Mouse (Mus musculus) megakaryocyte-erythroid progenitor cell, adult 5 weeks (primary cell): ENCODE results near the gene Slfn14. TPM values are rescaled to one million over a fixed set of nuclear protein-coding genes. Genes with fewer than 3 reads are reported as not detected.

Experiments
- polyA plus RNA-seq: library from polyadenylated mRNA; stranded (reverse); fragments of >175 nt; gene quantifications from 2 replicates; pipeline ENCODE4 v1.2.3, GENCODE M21; 2012

Gene Slfn14
- 0.04 TPM in 1 of 2 replicates, not detected in the other for polyA plus RNA-seq

DNA sequence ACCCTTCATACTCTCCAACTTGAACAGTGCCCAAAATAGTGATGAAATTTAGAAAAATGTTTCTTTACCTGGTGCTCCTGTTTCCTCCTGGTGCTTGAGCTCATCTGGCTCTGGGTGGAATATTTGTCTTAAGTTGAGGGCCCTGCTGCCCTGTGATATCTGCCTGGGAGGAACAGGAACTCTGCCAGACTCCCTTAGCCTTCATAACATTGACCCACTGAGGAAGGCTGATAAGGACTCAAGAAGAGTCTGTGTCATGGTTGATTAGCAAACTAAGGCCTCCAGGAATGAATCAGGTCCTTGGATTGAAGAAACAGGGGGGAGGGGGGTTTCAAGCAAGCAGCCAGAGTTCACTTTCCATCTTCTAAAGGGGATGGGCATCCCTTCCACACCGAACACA lies at the start of gene Slfn14:
Gene Slfn14, minus strand, starts transcription at position 161 of the 400 bp plus-strand sequence.

DNA sequence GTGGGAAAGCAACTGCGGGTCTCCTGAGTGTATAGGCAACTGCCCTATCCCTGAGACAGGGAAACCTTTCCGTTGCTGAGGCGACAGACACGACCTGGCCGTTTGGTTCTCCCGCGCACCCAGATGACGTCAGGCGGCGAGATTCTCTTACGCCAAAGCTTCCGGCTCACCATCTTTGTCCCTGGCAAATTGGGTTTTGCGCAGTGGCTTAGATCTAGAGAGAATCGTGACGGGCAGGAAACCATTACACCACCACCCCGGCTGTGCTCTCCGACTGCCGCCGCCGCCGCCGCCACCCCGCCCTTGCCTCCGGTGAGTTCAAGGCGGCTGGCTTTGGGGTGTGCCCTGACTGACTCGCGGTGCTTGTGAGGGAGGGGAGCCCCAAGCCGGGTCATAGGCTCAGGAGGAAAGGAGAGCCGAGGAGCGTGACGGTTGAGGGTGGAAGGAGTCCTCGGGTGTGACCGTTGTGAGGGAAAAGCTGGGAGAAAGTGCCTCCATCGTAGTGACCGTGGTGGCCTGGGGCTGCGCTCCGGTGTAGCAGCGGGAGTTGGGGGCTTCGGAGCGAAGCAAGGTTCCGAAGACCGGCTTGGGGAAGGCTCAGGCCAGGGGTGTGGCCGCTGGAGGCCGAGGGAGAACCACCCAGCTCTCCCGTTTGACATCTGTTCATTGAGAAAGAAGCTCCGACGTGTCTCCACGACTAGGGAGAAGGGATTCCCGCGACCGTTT lies 16.2 kb upstream of the Slfn14 start, which contains the start of gene Pex12:
Gene Pex12, minus strand, starts transcription at position 61 of the 726 bp plus-strand sequence.

DNA sequence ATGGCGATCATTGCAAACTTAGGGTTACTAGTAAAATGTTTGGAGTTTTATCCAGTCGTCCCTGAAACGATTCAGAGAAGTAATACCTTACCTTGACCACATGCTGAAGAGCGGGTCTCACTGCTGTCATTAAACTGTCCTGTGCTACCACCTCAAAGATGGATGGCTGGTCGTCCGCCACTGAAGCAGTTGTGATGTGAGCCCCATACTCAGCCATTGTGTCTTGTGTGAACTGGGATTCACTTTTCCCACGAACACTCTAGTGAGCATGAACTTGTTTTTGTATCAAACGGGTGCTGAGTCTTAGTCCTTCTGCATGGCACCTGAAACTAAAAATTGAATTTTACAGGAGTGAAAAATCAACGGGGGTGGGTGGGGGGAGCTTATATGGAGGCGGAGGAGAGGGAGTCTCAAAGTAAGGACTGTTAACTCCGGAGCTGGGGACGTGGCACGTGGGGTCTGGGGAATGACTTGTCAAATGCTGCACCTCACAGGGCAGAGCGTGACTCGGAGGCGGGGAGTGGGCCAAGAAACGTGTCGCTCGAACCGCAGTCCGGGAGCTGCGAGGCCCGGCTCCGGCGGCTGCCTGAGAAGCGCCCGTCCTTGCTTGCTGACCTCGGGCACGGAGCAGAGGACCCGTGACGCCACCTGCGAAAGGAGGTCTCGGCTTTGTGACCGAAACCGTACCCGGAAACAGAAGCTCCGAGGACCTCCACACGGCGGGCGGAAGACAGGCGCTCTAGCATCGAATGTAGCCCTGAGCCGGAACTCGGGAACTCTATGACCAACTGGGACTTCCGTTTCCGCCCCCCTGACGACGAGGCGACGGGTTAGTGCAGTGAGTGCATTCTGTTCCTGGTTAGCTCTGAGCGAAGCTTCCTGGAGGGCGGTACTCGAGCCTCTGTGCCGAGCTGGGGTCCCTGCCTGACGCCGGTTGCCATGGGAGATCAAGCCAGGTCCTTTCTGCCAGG lies 12.0 kb upstream of the Slfn14 start, which contains the start of gene Ap2b1:
Gene Ap2b1, plus strand, starts transcription at position 800 of the 971 bp plus-strand sequence.

Other genes with a start within 250 kb of the Slfn14 start
- gene Slfn2, start 221.6 kb downstream of the Slfn14 start, polyA plus RNA-seq, result 2.8 and 5.3 TPM in 2 replicates
- gene Slfn1, start 169.9 kb downstream of the Slfn14 start, polyA plus RNA-seq, result 0.15 and 0.57 TPM in 2 replicates
- gene Slfn4, start 111.5 kb downstream of the Slfn14 start, polyA plus RNA-seq, result 0.51 and 0.84 TPM in 2 replicates
- 0.42 and 0.65 TPM in 2 replicates for gene Slfn3, start 95.4 kb downstream of the Slfn14 start, polyA plus RNA-seq
- 18.7 and 20.2 TPM in 2 replicates for gene Ap2b1, start 12.3 kb upstream of the Slfn14 start, polyA plus RNA-seq
- gene Pex12, start 15.9 kb upstream of the Slfn14 start, polyA plus RNA-seq, result 3.7 TPM in 2 replicates
- 0.09 TPM in 1 of 2 replicates, not detected in the other for gene Rasl10b, start 122.4 kb upstream of the Slfn14 start, polyA plus RNA-seq
- gene Gas2l2, start 142.7 kb upstream of the Slfn14 start, polyA plus RNA-seq, result 0.14 and 0.16 TPM in 2 replicates
- 42.9 and 59.0 TPM in 2 replicates for gene 1700020L24Rik, start 151.0 kb upstream of the Slfn14 start, polyA plus RNA-seq
- gene Mmp28, start 176.3 kb upstream of the Slfn14 start, polyA plus RNA-seq, result 6.5 and 12.1 TPM in 2 replicates
- gene Taf15, start 186.4 kb upstream of the Slfn14 start, polyA plus RNA-seq, result 184 and 301 TPM in 2 replicates
- gene Heatr9, start 235.4 kb upstream of the Slfn14 start, polyA plus RNA-seq, result 0.02 TPM in 1 of 2 replicates, not detected in the other
- gene Ccl5, start 243.8 kb upstream of the Slfn14 start, polyA plus RNA-seq, result 15.6 and 16.3 TPM in 2 replicates